Mouse (Mus musculus): ENCODE data around the gene Rasal1. TPM values are rescaled to one million over a fixed set of nuclear protein-coding genes. Genes with fewer than 3 reads are reported as not detected.

Gene Rasal1
- polyA plus RNA-seq, 1 experiment from 2014 or later, result 0.27 TPM

- H3K9ac ChIP-seq (ENCODE audit: low read depth, low read length), result no peak overlapping the region
- no peak overlapping the region for H3K4me3 ChIP-seq (ENCODE audit: low read depth, low read length)
- peaks cover 46% of the 10 kb centered on the region for H3K27me3 ChIP-seq (ENCODE audit: control insufficient read depth, insufficient read depth, low read length)
- H3K36me3 ChIP-seq (ENCODE audit: control insufficient read depth, insufficient read depth, low read length), result no peaks in the 10 kb centered on the region
- no peak for ATAC-seq (replicated peaks; ENCODE audit: insufficient number of reproducible peaks, low FRiP score, low TSS enrichment)
- no peaks in the 10 kb centered on the region for H3K9me3 ChIP-seq (replicated peaks; ENCODE audit: control insufficient read depth, low read length)
- peaks cover 7% of the 10 kb centered on the region; the same call in 1 of the 2 replicates for H3K4me1 ChIP-seq (ENCODE audit: control insufficient read depth, insufficient read depth, low read length)
- no peak overlapping the region for H3K4me2 ChIP-seq
- no peak overlapping the region for H3K27ac ChIP-seq (ENCODE audit: low read depth, low read length)
- 44% methylated on average over 6 of the region's 6 CpGs for WGBS (ENCODE audit: insufficient replicate concordance)
Observed at GRCm38 (mm10) chr5:120686749-120687483, 38.3 kb downstream of the Rasal1 start.

GRCm38 (mm10) chr5:120687484-120687851, 38.9 kb downstream of the Rasal1 start:
- H3K27me3 ChIP-seq (ENCODE audit: control insufficient read depth, insufficient read depth, low read length), result peaks cover 46% of the 10 kb centered on the region
- ATAC-seq (replicated peaks; ENCODE audit: insufficient number of reproducible peaks, low FRiP score, low TSS enrichment), result no peak
- H3K27ac ChIP-seq (ENCODE audit: low read depth, low read length), result no peak overlapping the region
- H3K36me3 ChIP-seq (ENCODE audit: control insufficient read depth, insufficient read depth, low read length), result no peaks in the 10 kb centered on the region
- H3K9ac ChIP-seq (ENCODE audit: low read depth, low read length), result no peak overlapping the region
- no peak overlapping the region for H3K4me3 ChIP-seq (ENCODE audit: low read depth, low read length)
- H3K4me1 ChIP-seq (ENCODE audit: control insufficient read depth, insufficient read depth, low read length), result peaks cover 6% of the 10 kb centered on the region; the same call in 1 of the 2 replicates
- no peaks in the 10 kb centered on the region for H3K9me3 ChIP-seq (replicated peaks; ENCODE audit: control insufficient read depth, low read length)
- H3K4me2 ChIP-seq, result no peak overlapping the region
- WGBS (ENCODE audit: insufficient replicate concordance), result 82% methylated on average over 3 of the region's 3 CpGs

- Histone ChIP-seq H3K4me2 (no peak overlapping the region), H3K4me3 (ENCODE audit: low read depth, low read length) (no peak overlapping the region), H3K36me3 (ENCODE audit: control insufficient read depth, insufficient read depth, low read length) (no peaks in the 10 kb centered on the region), H3K27ac (ENCODE audit: low read depth, low read length) (no peak overlapping the region), H3K27me3 (ENCODE audit: control insufficient read depth, insufficient read depth, low read length) (peaks cover 46% of the 10 kb centered on the region), H3K9me3 (replicated peaks; ENCODE audit: control insufficient read depth, low read length) (no peaks in the 10 kb centered on the region), H3K9ac (ENCODE audit: low read depth, low read length) (no peak overlapping the region), H3K4me1 (ENCODE audit: control insufficient read depth, insufficient read depth, low read length) (peaks cover 1% of the 10 kb centered on the region; the same call in 1 of the 2 replicates)
- 83% methylated on average over 5 of the region's 5 CpGs for WGBS (ENCODE audit: insufficient replicate concordance)
- no peak for ATAC-seq (replicated peaks; ENCODE audit: insufficient number of reproducible peaks, low FRiP score, low TSS enrichment)
Observed at GRCm38 (mm10) chr5:120687897-120688296, 39.3 kb downstream of the Rasal1 start.

GRCm38 (mm10) chr5:120688434-120688833, 39.8 kb downstream of the Rasal1 start:
- Histone ChIP-seq H3K9me3 (replicated peaks; ENCODE audit: control insufficient read depth, low read length) (no peaks in the 10 kb centered on the region), H3K4me3 (ENCODE audit: low read depth, low read length) (no peak overlapping the region), H3K27me3 (ENCODE audit: control insufficient read depth, insufficient read depth, low read length) (peaks cover 46% of the 10 kb centered on the region), H3K9ac (ENCODE audit: low read depth, low read length) (no peak overlapping the region), H3K4me1 (ENCODE audit: control insufficient read depth, insufficient read depth, low read length) (no peaks in the 10 kb centered on the region), H3K36me3 (ENCODE audit: control insufficient read depth, insufficient read depth, low read length) (no peaks in the 10 kb centered on the region), H3K27ac (ENCODE audit: low read depth, low read length) (no peak overlapping the region), H3K4me2 (no peak overlapping the region)
- no peak for ATAC-seq (replicated peaks; ENCODE audit: insufficient number of reproducible peaks, low FRiP score, low TSS enrichment)
- 27% methylated on average over 4 of the region's 4 CpGs for WGBS (ENCODE audit: insufficient replicate concordance)

- H3K9me3 ChIP-seq (replicated peaks; ENCODE audit: control insufficient read depth, low read length), result no peaks in the 10 kb centered on the region
- ATAC-seq (replicated peaks; ENCODE audit: insufficient number of reproducible peaks, low FRiP score, low TSS enrichment), result no peak
- no peak overlapping the region for H3K4me3 ChIP-seq (ENCODE audit: low read depth, low read length)
- H3K27ac ChIP-seq (ENCODE audit: low read depth, low read length), result no peak overlapping the region
- 52% methylated on average over 4 of the region's 4 CpGs for WGBS (ENCODE audit: insufficient replicate concordance)
- peaks cover 8% of the 10 kb centered on the region for H3K4me1 ChIP-seq (ENCODE audit: control insufficient read depth, insufficient read depth, low read length)
- H3K27me3 ChIP-seq (ENCODE audit: control insufficient read depth, insufficient read depth, low read length), result peaks cover 53% of the 10 kb centered on the region
- no peak overlapping the region for H3K4me2 ChIP-seq
- no peak overlapping the region for H3K9ac ChIP-seq (ENCODE audit: low read depth, low read length)
- H3K36me3 ChIP-seq (ENCODE audit: control insufficient read depth, insufficient read depth, low read length), result no peaks in the 10 kb centered on the region
Observed at GRCm38 (mm10) chr5:120690417-120690816, 41.8 kb downstream of the Rasal1 start.

- Histone ChIP-seq H3K4me2 (no peak overlapping the region), H3K36me3 (ENCODE audit: control insufficient read depth, insufficient read depth, low read length) (no peaks in the 10 kb centered on the region), H3K27me3 (ENCODE audit: control insufficient read depth, insufficient read depth, low read length) (peaks cover 58% of the 10 kb centered on the region), H3K4me1 (ENCODE audit: control insufficient read depth, insufficient read depth, low read length) (peaks cover 8% of the 10 kb centered on the region), H3K9ac (ENCODE audit: low read depth, low read length) (no peak overlapping the region), H3K4me3 (ENCODE audit: low read depth, low read length) (no peak overlapping the region), H3K9me3 (replicated peaks; ENCODE audit: control insufficient read depth, low read length) (no peaks in the 10 kb centered on the region), H3K27ac (ENCODE audit: low read depth, low read length) (no peak overlapping the region)
- no peak for ATAC-seq (replicated peaks; ENCODE audit: insufficient number of reproducible peaks, low FRiP score, low TSS enrichment)
- 70% methylated on average over 19 of the region's 19 CpGs for WGBS (ENCODE audit: insufficient replicate concordance)
Observed at GRCm38 (mm10) chr5:120692034-120692433, 43.4 kb downstream of the Rasal1 start.

GRCm38 (mm10) chr5:120693931-120694694, 45.5 kb downstream of the Rasal1 start:
- peaks cover 8% of the 10 kb centered on the region for H3K4me1 ChIP-seq (ENCODE audit: control insufficient read depth, insufficient read depth, low read length)
- 12% methylated on average over 38 of the region's 38 CpGs for WGBS (ENCODE audit: insufficient replicate concordance)

GRCm38 (mm10) chr5:120694695-120695074, 46.1 kb downstream of the Rasal1 start:
- no peak overlapping the region for H3K27ac ChIP-seq (ENCODE audit: low read depth, low read length)
- no peak for ATAC-seq (replicated peaks; ENCODE audit: insufficient number of reproducible peaks, low FRiP score, low TSS enrichment)
- no peaks in the 10 kb centered on the region for H3K36me3 ChIP-seq (ENCODE audit: control insufficient read depth, insufficient read depth, low read length)
- peaks cover 84% of the 10 kb centered on the region for H3K27me3 ChIP-seq (ENCODE audit: control insufficient read depth, insufficient read depth, low read length)
- H3K9me3 ChIP-seq (replicated peaks; ENCODE audit: control insufficient read depth, low read length), result no peaks in the 10 kb centered on the region
- H3K4me1 ChIP-seq (ENCODE audit: control insufficient read depth, insufficient read depth, low read length), result peaks cover 8% of the 10 kb centered on the region
- peak overlapping the region; percentile 56 for H3K4me2 ChIP-seq
- H3K4me3 ChIP-seq (ENCODE audit: low read depth, low read length), result peak overlapping the region; percentile 22
- no peak overlapping the region for H3K9ac ChIP-seq (ENCODE audit: low read depth, low read length)
- 3% methylated on average over 41 of the region's 41 CpGs for WGBS (ENCODE audit: insufficient replicate concordance)

More at GRCm38 (mm10) chr5:120693931-120694694, 45.5 kb downstream of the Rasal1 start:
- Histone ChIP-seq H3K36me3 (ENCODE audit: control insufficient read depth, insufficient read depth, low read length) (no peaks in the 10 kb centered on the region), H3K4me3 (ENCODE audit: low read depth, low read length) (peak overlapping the region; percentile 22), H3K27me3 (ENCODE audit: control insufficient read depth, insufficient read depth, low read length) (peaks cover 78% of the 10 kb centered on the region), H3K27ac (ENCODE audit: low read depth, low read length) (no peak overlapping the region), H3K9ac (ENCODE audit: low read depth, low read length) (no peak overlapping the region), H3K9me3 (replicated peaks; ENCODE audit: control insufficient read depth, low read length) (no peaks in the 10 kb centered on the region), H3K4me2 (peak overlapping the region; percentile 56)
- ATAC-seq (replicated peaks; ENCODE audit: insufficient number of reproducible peaks, low FRiP score, low TSS enrichment), result no peak

All from heart, embryonic 11.5 days (tissue).